Mouse (Mus musculus): ENCODE measurements around the gene Actn2. TPM values are rescaled to one million over a fixed set of nuclear protein-coding genes. Genes with fewer than 3 reads are reported as not detected.

Gene Actn2
- total RNA-seq, 2 experiments from 2014 or later, result 1,566 to 2,231 TPM

DNA sequence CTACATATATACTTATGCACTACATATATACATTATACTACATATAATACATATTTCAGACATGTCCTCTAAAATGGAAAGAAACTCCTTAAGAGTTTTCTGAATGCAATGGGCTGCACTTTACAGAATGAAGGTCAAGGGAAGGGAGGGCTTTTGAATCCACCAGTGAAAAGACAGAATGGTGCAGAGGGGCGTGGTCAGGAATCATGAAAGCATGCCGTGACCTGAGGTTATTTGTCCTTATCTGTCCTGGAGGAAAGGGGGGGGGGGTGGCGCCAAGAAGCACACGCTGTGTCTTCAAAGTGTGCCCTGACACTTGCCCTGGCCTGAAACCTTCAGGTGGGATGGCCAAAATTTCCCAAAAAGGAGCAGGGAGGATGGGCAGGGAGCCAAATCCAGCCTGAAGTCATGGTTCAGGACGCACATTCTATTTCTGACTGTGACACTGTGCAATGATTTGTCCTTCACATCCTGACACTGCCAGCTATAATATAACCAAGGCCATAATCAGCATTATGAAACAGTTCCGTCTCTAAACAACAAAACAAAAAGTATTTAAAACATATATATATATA, 23.3 kb downstream of the Actn2 start:
- DNase-seq, result peak; percentile 50

DNA sequence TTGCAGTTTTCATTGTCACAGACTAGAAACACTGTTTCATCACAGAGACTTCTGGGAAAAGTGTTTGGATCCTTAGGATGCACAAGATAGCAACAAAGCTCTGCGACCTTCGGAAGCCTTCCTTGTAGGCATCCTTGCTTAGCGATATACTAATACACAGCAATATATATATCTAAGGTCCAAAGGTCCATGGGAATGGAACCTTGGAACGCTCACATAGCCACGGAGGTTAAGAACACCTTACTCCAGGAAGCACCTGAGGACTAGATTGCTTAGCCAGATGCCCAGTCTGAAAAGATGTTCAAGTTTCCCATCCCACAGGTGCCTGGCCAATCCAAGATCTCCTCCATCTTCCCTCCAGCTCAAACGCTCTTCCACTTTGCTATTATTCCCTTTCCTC, 26.4 kb downstream of the Actn2 start:
- DNase-seq, result no peak

DNA sequence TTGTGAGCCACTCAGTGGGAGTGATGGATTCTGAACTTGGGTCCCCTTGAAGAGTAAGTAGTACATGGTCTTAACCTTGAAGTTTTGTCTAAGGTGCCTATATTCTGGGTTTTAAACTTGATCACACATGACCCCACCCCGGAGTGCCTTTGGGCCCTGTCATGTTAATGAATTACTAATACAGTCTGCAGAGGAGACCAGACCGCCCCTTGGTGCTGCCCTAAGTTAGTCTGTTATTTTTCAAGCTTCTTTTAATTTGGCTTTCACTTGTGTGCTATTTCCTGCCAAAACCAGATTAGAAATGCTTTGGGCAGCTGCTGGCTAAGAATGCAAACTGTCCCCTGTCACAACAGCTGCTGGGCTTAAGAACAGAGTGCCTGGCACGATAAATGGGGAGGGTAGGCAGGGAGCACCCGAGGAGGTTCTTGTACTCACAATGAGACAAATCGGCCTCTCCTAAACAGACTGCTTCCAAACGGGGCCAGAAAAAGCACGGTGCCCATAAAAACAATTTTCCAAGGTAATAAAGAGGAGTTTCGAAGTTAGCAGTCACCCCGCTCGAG, 28.5 kb downstream of the Actn2 start:
- no peak for DNase-seq

DNA sequence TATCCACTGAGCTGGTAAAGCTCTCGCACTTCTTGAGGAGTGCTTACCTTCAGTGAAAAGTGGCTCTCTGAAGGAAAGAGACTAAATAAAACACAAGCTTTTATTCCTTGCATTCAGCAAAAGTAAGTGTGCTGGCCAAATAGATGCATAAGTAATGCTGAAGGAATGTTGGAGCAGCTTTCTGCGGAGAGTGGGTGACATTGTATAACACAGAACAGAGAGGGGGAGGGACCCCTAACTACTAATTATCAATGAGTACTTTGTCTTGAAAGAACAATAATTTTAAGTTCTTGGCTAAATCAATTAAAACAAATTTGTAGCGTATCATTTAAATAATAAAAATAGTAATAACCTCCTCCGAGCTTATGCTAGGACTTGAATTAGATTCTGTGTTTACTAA, 29.2 kb downstream of the Actn2 start:
- no peak for DNase-seq

DNA sequence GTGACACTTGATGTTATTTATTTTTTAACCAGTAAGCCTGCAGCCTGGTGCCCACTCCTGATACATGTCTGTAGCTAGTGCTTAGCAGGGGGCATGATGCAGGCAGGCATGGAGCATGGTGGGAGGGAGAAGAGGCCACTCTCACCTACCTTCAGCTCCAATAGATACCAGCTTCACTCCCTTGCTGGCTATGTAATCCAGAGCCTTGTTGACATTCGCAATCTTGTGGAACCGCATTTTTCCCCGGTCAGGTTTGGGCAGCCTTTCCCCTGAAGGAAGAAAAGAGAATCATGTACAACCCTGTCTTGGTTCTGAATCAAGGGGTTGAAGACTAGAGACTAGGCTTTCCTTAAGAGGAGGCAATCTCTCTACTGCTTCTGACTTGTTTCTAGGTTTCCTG, 31.1 kb downstream of the Actn2 start:
- no peak for DNase-seq

DNA sequence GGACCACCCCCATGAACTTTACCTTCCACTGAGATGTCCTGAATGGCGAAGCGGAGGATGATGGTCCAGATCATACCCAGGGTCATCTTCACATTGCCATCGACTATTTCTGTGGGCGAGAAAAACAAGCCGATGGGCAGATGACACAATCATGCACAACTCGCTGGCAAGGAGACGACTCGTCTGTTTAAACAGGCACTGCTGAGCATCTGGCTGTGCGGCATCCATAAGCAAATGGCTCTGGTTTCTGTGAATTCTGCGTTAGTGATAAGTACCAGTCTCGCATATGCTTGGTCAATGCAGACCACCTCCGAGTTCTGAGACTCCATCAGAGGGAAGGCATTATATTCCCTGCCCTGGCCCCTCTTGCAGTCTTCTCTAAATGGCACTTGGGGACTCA, 31.7 kb downstream of the Actn2 start:
- DNase-seq, result no peak

DNA sequence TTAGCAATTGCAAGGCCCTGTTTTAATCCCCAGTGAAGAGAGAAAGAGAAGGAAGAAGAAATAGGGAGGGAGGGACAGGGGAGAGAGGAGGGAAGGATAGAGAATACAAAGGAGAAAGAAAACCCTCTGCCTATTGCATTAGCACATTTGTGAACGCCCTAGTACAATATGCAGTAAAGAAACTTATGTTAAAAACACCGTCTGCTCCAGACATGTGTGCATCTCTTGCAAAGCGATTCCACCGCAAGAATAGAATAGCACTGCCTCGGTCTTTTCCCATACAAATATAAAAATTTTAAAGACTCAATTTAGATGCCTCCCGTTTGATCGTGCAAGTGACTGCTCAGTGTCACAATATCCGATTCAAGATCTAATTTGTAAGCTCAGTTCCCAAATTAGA, 32.1 kb downstream of the Actn2 start:
- no peak for DNase-seq

DNA sequence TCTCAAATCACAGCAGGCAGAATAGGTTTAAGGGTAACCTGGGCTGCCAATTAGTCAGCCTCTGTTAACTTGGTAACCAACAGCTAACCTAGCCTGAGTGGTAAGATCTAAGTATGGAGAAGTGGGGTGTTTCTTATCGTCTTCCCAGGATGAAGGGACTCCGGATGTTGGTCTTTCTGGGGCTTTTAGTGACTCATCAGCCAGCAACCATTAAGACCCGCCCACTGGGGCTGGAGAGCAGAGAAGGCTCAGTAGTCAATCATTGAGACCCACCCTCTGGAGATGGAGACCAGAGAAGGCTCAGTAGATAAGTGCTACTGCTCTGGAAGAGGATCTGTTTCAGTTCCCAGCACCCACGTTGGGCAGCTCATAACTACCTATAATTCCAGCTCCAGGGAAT, 33.3 kb downstream of the Actn2 start:
- DNase-seq, result no peak

DNA sequence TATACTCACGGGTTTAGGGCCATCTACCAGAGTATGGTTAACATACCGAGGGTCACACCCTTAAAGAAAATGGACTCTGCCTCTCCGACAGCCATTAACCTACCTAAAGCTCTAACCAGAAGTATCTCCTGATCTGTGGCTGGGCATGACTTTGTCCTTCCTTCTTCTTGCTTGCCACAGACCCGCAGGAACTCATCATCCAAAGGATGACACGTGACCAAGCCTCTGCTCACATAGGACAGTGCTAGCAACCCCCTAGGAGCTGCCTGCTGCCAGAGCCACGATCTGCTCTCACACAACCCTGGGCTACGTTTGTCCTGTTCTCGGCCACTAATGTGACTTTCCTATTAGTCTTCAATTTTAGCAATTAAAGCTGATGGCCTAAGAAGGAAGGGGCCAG, 35.0 kb downstream of the Actn2 start:
- no peak for DNase-seq

DNA sequence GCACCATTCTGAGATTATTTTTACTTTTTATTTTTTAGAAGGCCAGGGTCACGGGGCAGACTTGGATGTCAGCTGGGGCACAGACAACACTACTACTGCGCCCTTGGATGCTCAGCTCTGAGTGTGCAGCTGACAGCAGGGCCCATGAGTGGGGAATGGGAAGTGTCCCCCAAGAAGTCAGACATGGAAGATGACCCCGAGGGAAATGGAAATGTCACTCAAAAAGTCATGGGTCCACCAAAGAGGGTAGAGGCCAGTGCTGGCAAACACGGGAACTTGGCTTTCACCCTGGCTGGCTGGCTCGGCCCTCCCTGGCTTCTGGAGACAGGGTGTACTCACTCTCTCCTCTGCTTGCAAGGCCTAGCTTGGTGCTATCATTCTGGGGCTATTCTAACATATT, 35.6 kb downstream of the Actn2 start:
- no peak for DNase-seq

DNA sequence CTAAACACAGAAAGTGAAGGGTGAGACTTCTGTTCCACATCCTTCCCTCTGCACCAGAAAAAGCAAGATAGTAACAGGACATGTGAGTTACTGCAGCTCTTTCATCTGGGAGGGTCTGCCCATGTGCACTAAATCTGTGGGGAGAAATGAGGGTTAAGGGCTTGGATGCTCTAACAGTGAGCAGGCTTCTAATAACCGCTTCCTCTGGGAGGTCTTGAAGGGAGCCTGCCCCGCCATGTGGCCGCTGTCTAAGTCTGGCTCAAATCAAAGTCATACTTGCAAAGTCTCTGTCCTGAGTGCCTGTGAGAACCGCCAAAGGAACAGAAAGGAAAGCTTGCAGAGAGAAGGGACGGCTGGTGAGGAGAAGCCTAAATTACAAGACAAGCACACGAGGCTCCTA, 42.8 kb downstream of the Actn2 start:
- DNase-seq, result no peak

DNA sequence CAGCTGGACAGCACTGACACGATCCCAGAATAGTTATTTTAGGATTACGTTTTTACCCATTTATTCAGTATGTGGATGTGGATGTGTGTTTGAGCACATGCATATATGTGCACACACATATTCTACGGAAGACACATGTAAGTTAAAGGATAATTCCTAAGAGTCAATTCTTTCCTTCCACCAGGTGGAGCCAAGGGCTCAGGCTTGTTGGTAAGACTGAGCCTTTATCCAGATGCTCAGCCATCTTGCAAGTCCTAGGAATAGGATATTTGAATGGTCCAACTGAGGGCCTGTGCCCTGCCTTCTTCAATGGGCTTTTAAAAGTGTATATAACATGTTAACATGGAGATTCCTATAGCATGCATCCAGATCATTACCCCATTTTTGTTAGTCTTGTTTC, 43.9 kb downstream of the Actn2 start:
- DNase-seq, result no peak

DNA sequence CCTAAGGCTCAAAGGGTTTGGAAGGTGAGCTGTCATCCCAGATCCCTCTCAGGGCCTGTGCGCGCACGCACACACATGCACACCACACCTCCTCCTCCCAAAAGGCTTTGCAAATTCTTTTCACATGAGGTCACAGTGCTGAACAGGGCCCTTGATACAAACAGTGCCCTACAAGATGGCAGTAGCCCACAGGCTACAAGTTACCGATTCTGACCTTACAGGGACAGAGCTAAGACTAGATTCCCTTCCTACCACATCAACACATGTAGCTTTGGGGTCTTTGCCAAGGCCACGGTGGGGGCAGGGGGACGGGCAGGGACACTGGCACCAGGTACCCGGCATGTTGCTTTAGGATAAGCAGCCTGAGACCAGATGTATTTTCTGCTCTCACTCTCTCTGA, 46.8 kb downstream of the Actn2 start:
- DNase-seq, result peak; percentile 16

DNA sequence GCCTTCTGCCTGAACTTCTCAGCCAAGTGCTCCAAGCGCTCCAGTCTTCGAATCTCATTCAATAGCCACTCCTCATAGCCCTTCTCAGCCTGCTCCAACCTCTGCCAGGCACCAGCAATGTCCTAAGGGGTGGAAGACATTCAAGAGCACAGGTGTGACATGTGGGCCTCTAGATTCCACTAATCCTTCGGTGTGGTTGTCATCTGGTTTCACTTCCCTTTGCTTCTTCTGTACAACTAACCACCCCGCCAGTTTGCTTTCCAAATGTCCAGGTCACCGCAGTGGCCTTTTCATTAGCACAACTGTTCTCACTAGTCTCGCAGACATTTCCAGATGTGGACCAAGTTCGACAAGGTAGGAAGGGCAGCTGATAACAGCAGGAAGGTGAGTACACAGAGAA, 49.9 kb downstream of the Actn2 start:
- DNase-seq, result no peak

DNA sequence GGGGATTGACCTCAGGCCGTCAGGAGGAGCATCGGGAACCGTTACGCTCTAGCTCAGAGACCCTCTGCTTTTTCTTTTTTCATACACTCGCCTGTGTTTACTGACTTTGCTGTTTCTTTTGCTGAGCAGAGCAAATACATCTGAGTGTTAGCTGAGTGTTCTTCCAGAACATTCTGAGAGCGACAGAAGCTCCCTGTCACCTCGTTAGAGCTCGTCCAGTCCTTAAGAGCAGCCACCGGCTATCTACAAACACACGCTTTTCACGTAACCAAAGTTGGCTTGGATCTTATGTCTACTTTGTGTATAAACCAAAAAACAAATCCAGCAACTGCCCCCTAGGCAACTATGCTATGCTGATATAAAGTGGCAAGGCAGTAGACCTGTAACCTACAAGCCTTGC, 56.0 kb downstream of the Actn2 start:
- no peak for DNase-seq

DNA sequence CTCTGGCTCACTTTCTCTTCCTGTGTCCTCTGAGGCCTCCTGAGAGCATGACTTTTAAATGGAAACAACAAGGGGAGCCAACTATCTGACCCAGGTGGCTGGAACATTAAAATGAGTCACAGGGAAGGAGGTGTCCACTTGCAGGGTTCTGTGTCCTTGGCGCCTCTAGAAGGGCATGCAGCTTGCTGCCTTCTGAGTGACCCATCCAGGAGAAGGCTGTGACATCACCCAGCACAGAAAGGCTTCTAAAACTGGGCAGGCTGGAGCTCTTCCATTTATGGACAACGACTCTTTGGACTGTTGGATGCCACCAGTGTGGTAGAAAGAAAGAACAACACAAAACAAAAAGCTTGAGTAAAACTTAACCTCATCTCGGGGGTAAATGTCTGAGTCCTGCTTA, 56.7 kb downstream of the Actn2 start:
- DNase-seq, result peak; percentile 72

DNA sequence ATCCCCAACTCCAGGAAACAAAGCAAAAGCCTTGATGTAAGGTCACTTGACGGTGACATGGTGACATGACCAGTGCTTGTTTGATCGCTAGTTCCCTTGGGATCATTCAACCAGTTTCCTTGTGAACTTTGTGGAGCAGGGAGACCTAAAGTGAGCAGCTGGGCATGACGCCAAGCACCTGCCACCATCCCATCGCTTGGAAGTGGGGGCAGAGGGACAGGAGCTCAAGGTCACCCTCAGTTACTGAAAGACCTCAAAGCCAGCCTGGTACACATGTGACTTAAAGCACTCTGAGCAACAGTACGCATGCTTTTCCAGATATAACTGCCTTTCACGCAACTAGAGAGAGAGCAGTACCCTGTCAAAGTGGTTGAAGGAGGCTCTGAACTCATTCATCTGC, 65.8 kb downstream of the Actn2 start:
- no peak for DNase-seq

DNA sequence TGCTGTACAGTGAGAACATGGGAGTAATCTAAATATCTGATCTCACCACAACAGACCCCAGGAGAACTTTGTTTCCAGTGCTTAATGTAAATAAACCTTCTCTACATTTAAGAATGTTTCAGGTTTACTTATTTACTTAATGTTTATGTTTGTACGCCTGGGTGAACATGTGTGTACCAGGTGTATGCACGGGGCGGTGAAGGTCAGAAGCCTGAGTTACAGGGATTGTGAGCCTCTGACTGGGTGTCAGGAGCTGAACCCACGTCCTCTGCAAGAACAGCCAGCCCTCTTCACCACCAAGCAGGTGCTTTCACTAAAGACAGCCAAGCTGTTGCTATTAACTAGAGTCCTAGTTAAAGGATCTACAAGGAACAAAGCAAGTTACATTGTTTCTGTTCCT, 66.3 kb downstream of the Actn2 start:
- no peak for DNase-seq

DNA sequence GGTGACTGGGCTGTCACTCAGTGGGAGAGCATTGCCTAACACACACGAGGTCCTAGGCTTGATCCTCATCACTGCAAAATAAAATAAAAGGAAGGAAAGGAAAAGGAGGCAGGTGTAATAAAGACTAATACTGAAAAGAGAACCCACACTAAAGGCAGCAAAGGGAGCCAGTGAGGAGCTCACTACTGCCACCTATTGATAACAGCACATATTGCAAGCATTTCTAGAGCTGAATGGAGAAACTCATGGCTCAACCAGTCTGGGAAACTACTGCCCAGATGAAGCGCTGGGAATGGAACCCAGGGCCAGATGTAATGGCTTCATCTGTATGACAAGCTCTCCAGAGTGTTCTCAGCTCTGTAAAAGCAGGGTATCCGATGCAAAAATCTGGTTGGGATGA, 67.6 kb downstream of the Actn2 start:
- no peak for DNase-seq

DNA sequence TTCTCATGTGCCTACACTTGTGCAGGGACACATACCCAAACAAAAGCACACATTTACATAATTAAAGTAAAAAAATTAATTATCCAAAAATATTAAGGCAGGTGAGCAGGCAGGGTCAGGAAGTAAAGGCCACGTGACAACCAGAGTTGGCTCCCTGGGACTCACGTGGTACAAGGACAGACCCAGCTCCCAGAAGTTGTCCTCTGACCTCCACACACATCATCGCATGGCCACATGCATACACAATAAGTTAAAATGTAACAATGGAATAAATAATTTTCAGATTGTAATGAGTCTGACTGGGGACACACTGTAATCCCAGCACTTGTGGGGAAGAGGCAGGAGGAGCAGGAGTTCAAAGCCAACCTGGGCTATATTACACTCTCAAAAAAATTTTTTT, 72.6 kb downstream of the Actn2 start:
- DNase-seq, result no peak

DNA sequence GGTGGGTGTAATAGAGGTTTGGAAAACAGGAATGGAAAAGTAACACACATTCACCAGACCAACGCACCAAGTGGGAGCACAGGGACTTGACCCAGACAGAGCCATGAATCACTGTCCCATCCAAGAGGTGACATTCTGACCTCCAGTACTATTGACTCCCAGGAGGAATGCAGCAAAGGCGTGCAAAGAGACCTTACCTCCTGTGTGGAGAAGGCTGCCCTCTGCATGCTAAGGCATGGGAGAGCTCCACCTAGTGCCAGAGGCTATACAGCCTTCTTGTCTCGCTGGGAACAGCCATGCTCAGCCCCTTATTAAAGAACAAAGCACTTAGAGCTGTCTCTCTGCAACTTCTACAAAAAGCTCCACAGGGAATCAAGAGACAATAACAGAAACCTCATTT, 73.5 kb downstream of the Actn2 start:
- DNase-seq, result no peak

DNA sequence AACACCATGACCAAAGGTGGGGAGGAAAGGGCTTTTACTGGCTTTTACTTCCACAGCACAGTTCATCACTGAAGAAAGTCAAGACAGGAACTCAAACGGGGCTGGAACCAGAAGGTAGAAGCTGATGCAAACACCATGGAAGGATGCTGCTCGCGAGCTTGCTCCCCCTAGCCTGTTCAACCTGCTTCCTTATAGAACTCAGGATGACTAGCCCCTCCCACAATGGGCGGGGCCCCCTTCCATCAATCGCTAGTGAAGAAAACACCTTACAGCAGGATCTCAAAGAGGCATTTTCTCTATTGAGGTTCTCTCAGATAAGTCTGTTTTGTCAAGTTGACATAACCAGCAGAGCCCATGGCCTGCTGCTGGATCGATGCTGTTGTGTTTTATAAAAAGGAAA, 76.6 kb downstream of the Actn2 start:
- DNase-seq, result no peak

DNA sequence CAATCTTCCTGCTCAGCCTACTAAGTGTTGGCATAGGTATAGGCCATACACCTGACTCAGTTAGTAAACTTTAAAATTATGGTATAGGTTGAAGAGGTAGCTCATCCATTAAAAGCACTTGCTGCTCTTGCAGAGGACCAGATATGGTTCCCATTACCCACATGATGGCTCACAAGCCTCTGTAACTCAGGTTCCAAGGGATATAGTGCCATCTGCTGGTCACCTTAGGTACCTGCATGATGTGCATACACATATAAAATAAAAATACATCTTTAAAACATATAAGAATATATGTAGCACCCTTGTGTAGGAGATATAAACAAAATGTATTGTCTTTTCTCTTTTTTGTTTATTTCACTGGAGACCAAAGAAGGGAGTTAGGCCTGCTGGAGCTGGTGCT, 79.1 kb downstream of the Actn2 start:
- DNase-seq, result no peak

DNA sequence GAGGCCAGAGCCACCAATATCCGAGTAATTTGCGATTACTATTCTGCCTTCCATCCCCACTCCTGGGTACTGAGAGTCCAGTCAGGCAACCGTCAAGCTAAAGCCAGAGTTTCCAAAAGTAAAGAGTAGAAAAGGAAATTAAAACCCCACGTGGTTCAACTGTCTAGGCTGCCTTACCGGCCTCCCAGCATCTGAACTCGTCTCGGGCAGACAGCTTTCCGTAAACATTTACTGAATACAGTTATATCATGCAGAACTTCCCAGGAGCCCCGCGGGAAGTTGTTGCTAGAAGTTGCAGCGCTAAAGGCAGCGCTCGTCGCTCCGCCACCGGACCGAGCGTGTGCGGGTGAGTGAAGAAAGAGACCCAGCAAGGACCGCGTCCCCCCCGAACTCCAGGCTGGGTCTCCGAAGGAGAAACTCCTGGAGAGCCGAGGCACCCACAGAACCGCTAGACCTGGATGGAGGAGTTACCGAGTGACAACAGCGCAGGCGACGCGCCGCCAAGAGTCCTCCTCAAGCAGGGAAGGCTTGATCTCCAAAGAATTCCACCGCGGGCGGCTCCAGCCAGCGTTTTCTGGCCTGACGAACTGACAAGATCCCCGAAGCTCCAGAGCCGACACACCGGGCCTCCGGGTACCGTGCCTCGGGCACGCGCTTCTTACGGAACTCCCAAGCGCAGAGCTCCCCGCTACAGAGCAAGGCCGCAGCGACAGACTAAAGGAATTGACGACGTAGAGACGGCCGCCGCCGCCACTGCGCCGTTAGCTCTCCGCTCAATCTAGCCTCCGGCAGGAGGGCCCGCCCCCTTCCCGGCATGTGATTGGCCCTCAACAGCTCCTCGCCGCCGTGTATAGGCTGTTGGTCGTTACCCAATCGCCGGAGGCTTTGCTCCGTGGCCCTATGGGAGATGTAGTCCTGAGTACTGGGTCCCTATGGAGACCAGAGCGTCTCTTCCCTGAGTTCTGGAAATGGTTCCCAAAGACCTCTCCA, 82.9 kb downstream of the Actn2 start, which contains the start of gene Mtr:
Mtr (minus strand) TSS at position 723 of the 990 bp plus-strand sequence.
- DNase-seq, result peak; percentile 95

Data from gastrocnemius, postnatal 25 days (tissue).